Mouse (Mus musculus) limb, embryonic 13.5 days (tissue): ENCODE data around the gene Ercc8. TPM values are rescaled to one million over a fixed set of nuclear protein-coding genes. Genes with fewer than 3 reads are reported as not detected.

ENCODE experiments used
- ATAC-seq: fragments of 200-750 bp; cut with Nextera tagmentation; 2 replicates; pipeline ENCODE4 v1.8.0; 2017; ENCODE audit warnings: low read depth, moderate number of reproducible peaks, moderate TSS enrichment; ENCODE audit not compliant: low FRiP score
- H3K27ac ChIP-seq: fragments of 300-500 bp; sonication (generic); 2 replicates; pipeline ENCODE4 v1.5.1; 2015; ENCODE audit warnings: inconsistent platforms, mild to moderate bottlenecking, moderate library complexity
- H3K27me3 ChIP-seq: fragments of 300-500 bp; sonication (generic); 2 replicates; pipeline ENCODE4 v1.6.1; 2015; ENCODE audit warnings: mild to moderate bottlenecking, inconsistent platforms
- H3K36me3 ChIP-seq: fragments of 300-500 bp; sonication (generic); 2 replicates; pipeline ENCODE4 v1.6.1; 2015; ENCODE audit warnings: inconsistent platforms, mild to moderate bottlenecking, moderate library complexity
- H3K4me1 ChIP-seq: fragments of 300-500 bp; sonication (generic); 2 replicates; pipeline ENCODE4 v1.6.1; 2015; ENCODE audit warnings: inconsistent platforms
- H3K4me2 ChIP-seq: fragments of 300-500 bp; sonication (generic); replicated peaks from 2 replicates; pipeline ENCODE4 v1.6.1; 2015; ENCODE audit warnings: inconsistent platforms, mild to moderate bottlenecking, moderate library complexity
- H3K4me3 ChIP-seq: fragments of 300-500 bp; sonication (generic); 2 replicates; pipeline ENCODE4 v1.5.1; 2015; ENCODE audit warnings: moderate library complexity, mild to moderate bottlenecking, inconsistent platforms
- H3K9ac ChIP-seq: fragments of 300-500 bp; sonication (generic); 2 replicates; pipeline ENCODE4 v1.6.1; 2015; ENCODE audit warnings: mild to moderate bottlenecking, inconsistent platforms
- H3K9me3 ChIP-seq: fragments of 300-500 bp; sonication (generic); 2 replicates; pipeline ENCODE4 v1.6.1; 2016; ENCODE audit warnings: inconsistent platforms
- WGBS: fragments of 180-500 bp; shearing (Covaris S2); methylation state at CpG from one replicate; pipeline ENCODE4 v1.1.7; 2015; 5-methylcytosine and 5-hydroxymethylcytosine counted together
- polyA plus RNA-seq: library from polyadenylated mRNA; unstranded; fragments of >200 nt; fragmentation: Nextera tagmentation; extraction: Ambion mirVana; gene quantifications from 2 replicates; pipeline ENCODE4 v1.2.1, GENCODE M21; 2015

The Ercc8 gene
- polyA plus RNA-seq, 1 experiment from 2014 or later: 21.2 TPM

- Histone ChIP-seq H3K9ac (no peak overlapping the region), H3K4me3 (no peak overlapping the region), H3K27ac (no peak overlapping the region), H3K4me1 (peaks cover 18% of the 10 kb centered on the region; the same call in 1 of the 2 replicates), H3K36me3 (no peaks in the 10 kb centered on the region), H3K9me3 (no peaks in the 10 kb centered on the region), H3K4me2 (no peak overlapping the region), H3K27me3 (no peaks in the 10 kb centered on the region)
- 57% methylated on average over 7 of the region's 7 CpGs for WGBS
- ATAC-seq: 0 out of 2 replicates have a peak, but pooled peaks have one; percentile 15
Measured at GRCm38 (mm10) chr13:108129070-108129469, 29.5 kb upstream of the Ercc8 start.

GRCm38 (mm10) chr13:108130737-108131136 lies 27.8 kb upstream of the Ercc8 start:
- Histone ChIP-seq H3K9ac (no peak overlapping the region), H3K36me3 (peaks cover 3% of the 10 kb centered on the region; the same call in 1 of the 2 replicates), H3K9me3 (no peaks in the 10 kb centered on the region), H3K4me2 (no peak overlapping the region), H3K27ac (no peak overlapping the region), H3K27me3 (no peaks in the 10 kb centered on the region), H3K4me1 (peaks cover 16% of the 10 kb centered on the region; the same call in 1 of the 2 replicates), H3K4me3 (no peak overlapping the region)
- WGBS: 89% methylated on average over 5 of the region's 5 CpGs
- ATAC-seq: no peak

DNA sequence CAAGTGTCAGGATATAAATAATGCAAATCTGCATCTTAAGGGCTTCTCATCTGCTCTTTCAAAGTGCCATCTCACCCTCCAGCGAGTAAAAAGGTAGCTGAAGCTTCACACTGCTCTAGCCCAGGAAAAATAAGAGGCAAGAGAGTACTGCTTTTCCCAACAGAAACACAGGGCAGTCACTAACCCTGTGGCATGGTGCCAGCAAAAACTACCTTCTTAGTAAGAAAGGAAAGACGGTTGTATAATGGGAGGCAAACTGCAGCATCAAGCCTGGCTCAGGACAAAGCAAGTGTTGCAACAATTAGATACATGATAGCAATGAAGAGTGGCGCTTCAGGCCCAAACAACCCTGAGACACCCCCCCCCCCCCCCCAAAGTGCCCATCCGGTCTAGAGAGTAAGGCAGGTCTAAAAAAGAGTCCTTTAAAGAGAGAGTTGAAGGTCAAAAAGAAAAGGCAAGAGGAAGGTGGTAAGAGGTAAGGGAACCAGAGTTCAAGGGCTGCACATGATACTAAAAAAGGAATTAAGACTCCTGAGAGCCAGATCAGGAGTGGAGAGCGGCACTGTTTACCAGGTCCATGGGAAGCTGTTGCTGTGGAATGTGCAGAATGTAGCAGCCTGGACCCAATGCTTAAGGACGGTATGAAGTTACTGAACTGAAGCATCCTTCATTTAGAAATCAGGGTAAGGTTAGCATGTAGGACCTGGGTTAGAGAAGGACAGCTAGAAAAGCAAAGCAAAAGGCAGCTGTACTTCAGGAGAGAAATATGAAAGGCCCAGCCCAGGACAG lies 26.3 kb upstream of the Ercc8 start:
- 69% methylated on average over 6 of the region's 6 CpGs for WGBS
- no peak overlapping the region for H3K4me2 ChIP-seq
- peaks cover 3% of the 10 kb centered on the region; the same call in 1 of the 2 replicates for H3K36me3 ChIP-seq
- no peak overlapping the region for H3K27ac ChIP-seq
- H3K4me1 ChIP-seq: peaks cover 16% of the 10 kb centered on the region; the same call in 1 of the 2 replicates
- no peak overlapping the region for H3K4me3 ChIP-seq
- H3K27me3 ChIP-seq: no peaks in the 10 kb centered on the region
- no peak for ATAC-seq
- no peak overlapping the region for H3K9ac ChIP-seq
- H3K9me3 ChIP-seq: no peaks in the 10 kb centered on the region

DNA sequence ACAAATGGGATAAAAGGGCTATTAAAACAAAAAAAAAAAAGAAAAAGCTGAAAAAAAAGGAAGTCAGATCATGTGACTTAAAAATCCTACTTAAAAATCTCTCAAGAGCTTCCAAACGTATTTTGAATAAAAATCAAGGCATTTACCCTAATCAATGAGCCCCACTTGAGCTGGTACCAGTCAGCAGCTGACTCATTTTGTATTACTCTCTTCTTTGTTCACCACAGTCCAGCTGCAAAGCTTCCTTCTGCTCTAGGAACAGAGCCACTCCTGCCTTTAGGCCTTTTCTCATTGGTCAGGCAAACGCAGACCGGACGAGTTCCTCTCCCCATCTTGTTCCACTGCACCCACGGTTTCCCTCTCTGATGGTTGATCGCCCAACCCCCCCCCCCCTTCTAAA lies 22.9 kb upstream of the Ercc8 start:
- peaks cover 9% of the 10 kb centered on the region; the same call in 1 of the 2 replicates for H3K4me1 ChIP-seq
- no peaks in the 10 kb centered on the region for H3K27me3 ChIP-seq
- H3K4me3 ChIP-seq: no peak overlapping the region
- H3K9me3 ChIP-seq: no peaks in the 10 kb centered on the region
- no peak for ATAC-seq
- no peak overlapping the region for H3K27ac ChIP-seq
- H3K9ac ChIP-seq: no peak overlapping the region
- no peak overlapping the region for H3K4me2 ChIP-seq
- WGBS: 93% methylated on average over 6 of the region's 6 CpGs
- H3K36me3 ChIP-seq: peaks cover 3% of the 10 kb centered on the region; the same call in 1 of the 2 replicates

DNA sequence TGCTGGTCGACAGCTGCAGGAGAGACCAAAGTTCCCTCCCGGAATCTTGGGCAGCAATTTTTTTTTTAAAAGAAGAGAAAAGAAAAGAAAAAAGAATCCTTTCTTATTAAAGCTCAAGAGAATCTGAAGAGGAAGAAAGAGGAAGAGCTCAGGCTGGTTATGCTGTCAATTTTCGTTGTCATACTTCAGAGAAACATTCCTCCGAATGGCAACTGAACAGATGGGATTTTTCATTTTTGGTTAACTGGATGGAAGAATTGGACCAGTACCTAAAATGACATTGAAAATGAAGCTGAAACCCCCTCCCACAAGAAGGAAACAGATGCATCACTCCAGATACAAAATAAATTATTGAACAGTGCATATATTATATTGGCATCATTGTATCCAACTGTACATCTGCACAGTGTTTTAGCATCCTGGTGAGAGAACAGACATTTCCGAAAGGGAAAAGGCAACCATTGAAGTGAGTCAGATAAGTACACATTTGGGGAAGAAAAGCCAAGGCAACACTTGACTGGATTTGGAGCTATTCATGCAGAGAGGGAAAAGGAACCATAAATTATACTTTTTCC lies 20.0 kb upstream of the Ercc8 start:
- Histone ChIP-seq H3K27ac (no peak overlapping the region), H3K27me3 (no peaks in the 10 kb centered on the region), H3K4me1 (no peaks in the 10 kb centered on the region), H3K36me3 (peaks cover 4% of the 10 kb centered on the region), H3K9ac (no peak overlapping the region), H3K4me2 (no peak overlapping the region), H3K4me3 (no peak overlapping the region), H3K9me3 (no peaks in the 10 kb centered on the region)
- WGBS: 84% methylated on average over 5 of the region's 5 CpGs
- ATAC-seq: no peak

DNA sequence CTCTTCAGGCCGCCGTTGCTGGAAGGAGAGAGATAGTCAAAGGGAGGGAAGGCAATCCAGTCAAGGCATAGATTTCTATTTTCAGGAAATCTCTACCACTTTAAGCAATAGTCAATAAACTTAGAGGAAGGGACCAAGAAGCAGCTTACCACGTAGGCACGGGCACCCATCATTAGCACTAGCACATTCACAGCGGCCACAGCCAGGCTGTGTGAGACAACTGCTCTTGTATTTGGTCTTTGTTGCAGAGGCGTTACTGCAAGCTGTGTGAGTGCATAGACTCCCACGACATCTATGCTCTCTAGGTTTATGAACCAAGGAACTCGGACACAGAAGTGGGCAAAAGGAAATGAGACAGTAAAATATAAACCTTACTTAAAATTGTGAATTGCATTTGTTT lies 14.4 kb upstream of the Ercc8 start:
- H3K36me3 ChIP-seq: peaks cover 3% of the 10 kb centered on the region; the same call in 1 of the 2 replicates
- H3K27ac ChIP-seq: no peak overlapping the region
- no peaks in the 10 kb centered on the region for H3K9me3 ChIP-seq
- H3K4me3 ChIP-seq: no peak overlapping the region
- H3K4me1 ChIP-seq: no peaks in the 10 kb centered on the region
- H3K4me2 ChIP-seq: no peak overlapping the region
- H3K9ac ChIP-seq: no peak overlapping the region
- WGBS: 93% methylated on average over 8 of the region's 8 CpGs
- no peak for ATAC-seq
- no peaks in the 10 kb centered on the region for H3K27me3 ChIP-seq

DNA sequence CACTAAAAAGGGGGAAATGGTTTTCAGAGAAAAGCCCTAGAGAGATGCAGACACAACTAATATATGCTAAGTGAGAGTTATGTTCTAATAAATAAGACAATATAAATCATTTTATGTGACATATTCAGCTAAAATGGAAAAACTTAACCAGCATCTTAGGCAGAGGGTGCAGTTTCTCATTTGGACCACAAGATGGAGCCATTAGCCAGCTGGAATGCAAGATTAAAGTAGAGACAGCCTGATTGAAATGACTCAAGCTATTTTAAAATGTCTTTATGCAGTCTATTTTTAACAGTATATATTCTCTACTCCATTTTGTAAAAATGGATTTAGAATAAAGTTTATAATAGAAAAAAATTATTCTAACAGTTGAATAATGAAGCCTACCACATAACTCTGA lies 6.7 kb upstream of the Ercc8 start:
- Histone ChIP-seq H3K9ac (no peak overlapping the region), H3K4me3 (no peak overlapping the region), H3K27me3 (no peaks in the 10 kb centered on the region), H3K4me2 (no peak overlapping the region), H3K36me3 (no peaks in the 10 kb centered on the region; the same call in 1 of the 2 replicates), H3K27ac (no peak overlapping the region), H3K9me3 (no peaks in the 10 kb centered on the region), H3K4me1 (no peaks in the 10 kb centered on the region)
- no peak for ATAC-seq

DNA sequence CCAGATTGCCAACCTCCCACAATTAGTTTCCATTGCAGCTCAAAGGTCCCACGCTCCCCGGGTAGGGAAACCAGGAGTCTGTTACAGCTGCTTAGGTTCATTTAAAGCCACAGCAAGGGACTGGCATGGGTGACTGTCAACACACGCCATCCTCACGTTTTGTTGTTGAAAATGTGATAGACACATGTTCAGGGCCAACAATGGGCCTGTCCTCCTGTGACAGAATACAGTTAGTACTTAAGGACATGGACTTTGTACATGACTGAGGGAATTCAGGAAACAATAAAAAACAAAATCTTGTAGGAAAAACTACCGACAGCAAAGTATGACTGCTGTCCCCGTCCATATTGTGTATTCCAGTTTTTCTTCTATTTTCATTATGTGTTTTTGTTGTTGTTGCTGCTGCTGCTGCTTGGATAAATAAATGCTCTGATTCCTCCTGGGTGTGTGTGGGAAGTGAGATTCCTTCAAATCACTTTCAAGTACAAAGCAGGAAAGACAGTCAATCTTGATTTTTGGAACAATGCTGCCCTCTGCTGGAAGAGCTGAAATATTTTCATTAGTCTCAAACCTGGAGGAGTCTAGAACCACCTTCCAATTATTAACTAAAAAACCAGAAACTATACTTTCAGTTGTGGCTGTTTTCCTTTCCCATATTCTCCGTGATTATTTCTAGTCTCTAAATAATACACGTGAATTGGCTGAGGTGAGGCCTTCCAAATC lies 5.7 kb upstream of the Ercc8 start:
- H3K36me3 ChIP-seq: no peaks in the 10 kb centered on the region
- peaks cover 7% of the 10 kb centered on the region; the same call in 1 of the 2 replicates for H3K4me1 ChIP-seq
- H3K27me3 ChIP-seq: no peaks in the 10 kb centered on the region
- no peaks in the 10 kb centered on the region for H3K9me3 ChIP-seq
- no peak overlapping the region for H3K4me2 ChIP-seq
- no peak overlapping the region for H3K4me3 ChIP-seq
- H3K27ac ChIP-seq: no peak overlapping the region
- ATAC-seq: no peak; the same call in 1 of the 2 replicates
- WGBS: 71% methylated on average over 8 of the region's 8 CpGs
- no peak overlapping the region for H3K9ac ChIP-seq

GRCm38 (mm10) chr13:108157156-108157555 lies 1.4 kb upstream of the Ercc8 start:
- no peak for ATAC-seq
- Histone ChIP-seq H3K4me1 (peaks cover 17% of the 10 kb centered on the region), H3K9ac (no peak overlapping the region), H3K27ac (no peak overlapping the region), H3K4me2 (peak overlapping the region; percentile 91), H3K36me3 (peaks cover 10% of the 10 kb centered on the region), H3K9me3 (no peaks in the 10 kb centered on the region), H3K27me3 (no peaks in the 10 kb centered on the region), H3K4me3 (no peak overlapping the region)
- 76% methylated on average over 2 of the region's 2 CpGs for WGBS

DNA sequence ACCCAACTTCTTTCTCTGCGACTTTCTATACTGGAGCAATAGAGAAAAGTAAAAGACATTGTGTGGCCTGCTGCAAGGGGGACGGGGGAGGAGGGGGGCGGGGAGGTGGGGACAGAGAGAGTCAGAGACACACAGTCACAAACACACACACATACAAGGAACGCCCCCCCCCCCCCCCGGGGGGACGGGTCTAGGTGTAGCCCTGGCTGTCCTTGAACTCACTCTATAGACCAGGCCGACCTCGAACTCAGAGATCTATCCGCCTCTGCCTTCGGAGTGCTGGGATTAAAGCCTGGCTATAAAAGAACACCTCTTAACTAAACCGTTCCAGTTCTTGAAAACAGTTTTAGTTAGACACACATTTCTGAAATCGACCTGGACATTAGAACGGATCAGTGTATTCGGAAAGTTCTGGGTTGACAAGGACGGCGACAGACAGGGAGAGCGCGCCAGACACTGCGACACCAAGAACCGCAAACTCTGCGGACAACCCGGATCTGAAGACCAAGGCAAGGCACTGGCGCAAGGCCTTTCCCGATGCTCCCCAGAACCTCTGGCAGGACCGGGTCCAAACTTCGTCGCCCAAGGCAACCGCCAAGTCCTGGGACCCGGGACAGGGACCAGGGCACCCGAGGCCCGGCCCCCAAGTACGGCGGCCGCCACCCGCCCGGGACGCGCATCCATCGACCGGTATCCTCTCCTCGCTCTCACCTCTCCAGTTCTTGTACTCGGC lies 633 bp upstream of the Ercc8 start:
- WGBS: 3% methylated on average over 41 of the region's 42 CpGs
- Histone ChIP-seq H3K27me3 (no peaks in the 10 kb centered on the region), H3K27ac (no peak overlapping the region), H3K9ac (peak overlapping the region; percentile 81), H3K4me3 (peak overlapping the region; percentile 91), H3K4me1 (peaks cover 17% of the 10 kb centered on the region), H3K36me3 (peaks cover 11% of the 10 kb centered on the region), H3K4me2 (peak overlapping the region; percentile 91), H3K9me3 (no peaks in the 10 kb centered on the region)
- peak; percentile 78 for ATAC-seq

- Histone ChIP-seq H3K9me3 (no peaks in the 10 kb centered on the region), H3K27ac (no peak overlapping the region), H3K4me3 (peak overlapping the region; percentile 91), H3K9ac (peak overlapping the region; percentile 74), H3K36me3 (peaks cover 17% of the 10 kb centered on the region), H3K4me2 (peak overlapping the region; percentile 91), H3K4me1 (peaks cover 17% of the 10 kb centered on the region), H3K27me3 (no peaks in the 10 kb centered on the region)
- ATAC-seq: no peak
- 8% methylated on average over 8 of the region's 8 CpGs for WGBS
Measured at GRCm38 (mm10) chr13:108159241-108159575, 677 bp downstream of the Ercc8 start.
